Mouse (Mus musculus) forebrain, embryonic 13.5 days (tissue): ENCODE results near the gene Cyb5r3. TPM values are rescaled to one million over a fixed set of nuclear protein-coding genes. Genes with fewer than 3 reads are reported as not detected.
A peak's percentile ranks its signal among the peaks of the same experiment; 100 is the strongest.

Experiments used
- ATAC-seq: fragments of 200-750 bp; cut with Nextera tagmentation; 2 replicates; pipeline ENCODE4 v1.8.0; 2017
- H3K27ac ChIP-seq: fragments of 300-500 bp; sonication (generic); 2 replicates; pipeline ENCODE4 v1.5.1; 2015; ENCODE audit warnings: inconsistent platforms, mild to moderate bottlenecking, moderate library complexity
- H3K27me3 ChIP-seq: fragments of 300-500 bp; sonication (generic); 2 replicates; pipeline ENCODE4 v1.6.1; 2015; ENCODE audit warnings: mild to moderate bottlenecking, inconsistent platforms
- H3K36me3 ChIP-seq: fragments of 300-500 bp; sonication (generic); 2 replicates; pipeline ENCODE4 v1.6.1; 2015; ENCODE audit warnings: mild to moderate bottlenecking, inconsistent platforms; ENCODE audit not compliant: poor library complexity, severe bottlenecking
- H3K4me1 ChIP-seq: fragments of 300-500 bp; sonication (generic); 2 replicates; pipeline ENCODE4 v1.6.1; 2015; ENCODE audit warnings: inconsistent platforms
- H3K4me2 ChIP-seq: fragments of 300-500 bp; sonication (generic); 2 replicates; pipeline ENCODE4 v1.6.1; 2015; ENCODE audit warnings: inconsistent platforms, mild to moderate bottlenecking, moderate library complexity
- H3K4me3 ChIP-seq: fragments of 300-500 bp; sonication (generic); 2 replicates; pipeline ENCODE4 v1.5.1; 2015; ENCODE audit warnings: mild to moderate bottlenecking, inconsistent platforms
- H3K9ac ChIP-seq: fragments of 300-500 bp; sonication (generic); 2 replicates; pipeline ENCODE4 v1.6.1; 2015; ENCODE audit warnings: mild to moderate bottlenecking, inconsistent platforms
- H3K9me3 ChIP-seq: fragments of 300-500 bp; sonication (generic); replicated peaks from 2 replicates; pipeline ENCODE4 v1.6.1; 2016; ENCODE audit warnings: inconsistent platforms
- WGBS: fragments of 180-500 bp; shearing (Covaris S2); methylation state at CpG from one replicate; pipeline ENCODE4 v1.1.7; 2015; 5-methylcytosine and 5-hydroxymethylcytosine counted together
- polyA plus RNA-seq: library from polyadenylated mRNA; unstranded; fragments of >200 nt; fragmentation: Nextera tagmentation; extraction: Ambion mirVana; gene quantifications from 2 replicates; pipeline ENCODE4 v1.2.1, GENCODE M21; 2015

Cyb5r3 gene
- polyA plus RNA-seq, 1 experiment from 2014 or later = 99.0 TPM

DNA sequence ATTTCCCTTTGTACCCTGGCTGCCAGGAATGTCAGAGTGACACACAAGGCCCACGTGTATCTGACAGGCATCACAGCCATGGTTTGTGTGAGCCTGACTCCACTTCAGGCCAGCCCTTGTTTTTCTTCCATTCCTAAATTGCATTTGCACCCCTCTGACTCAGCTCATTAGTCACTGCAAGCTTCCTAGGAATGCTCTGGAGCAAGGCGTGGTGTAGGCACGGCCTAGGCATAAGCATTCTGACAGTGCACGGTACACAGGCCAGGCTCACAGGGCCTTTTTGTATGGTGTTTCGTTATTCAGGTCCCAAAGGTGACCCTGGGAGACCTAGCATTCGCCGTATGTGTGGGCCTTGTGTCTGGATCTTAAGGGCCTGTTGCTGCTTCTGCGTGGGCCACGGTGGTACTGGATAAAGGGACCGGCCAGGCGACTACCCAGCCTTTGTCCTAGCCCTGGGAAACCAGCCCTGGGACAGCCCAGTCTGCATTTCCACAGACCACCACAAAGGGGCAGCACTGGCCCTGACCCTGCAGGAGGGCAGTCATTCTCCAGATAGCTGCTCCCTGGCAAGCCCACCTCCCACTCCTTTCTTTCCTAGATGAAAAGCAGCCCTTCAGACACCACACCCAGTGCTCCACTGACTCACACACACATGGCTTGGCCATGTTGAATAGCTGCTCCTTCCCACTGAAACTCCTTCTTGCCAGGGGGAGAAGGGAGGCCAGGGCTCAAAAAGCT is 15.3 kb downstream of the Cyb5r3 start:
- no peaks in the 10 kb centered on the region for H3K27me3 ChIP-seq
- ATAC-seq = no peak
- peaks cover 65% of the 10 kb centered on the region for H3K36me3 ChIP-seq
- WGBS = 70% methylated on average over 11 of the region's 11 CpGs
- no peak overlapping the region for H3K27ac ChIP-seq
- no peak overlapping the region for H3K9ac ChIP-seq
- H3K4me2 ChIP-seq = no peak overlapping the region
- H3K4me1 ChIP-seq = no peaks in the 10 kb centered on the region
- H3K4me3 ChIP-seq = no peak overlapping the region
- H3K9me3 ChIP-seq = no peaks in the 10 kb centered on the region

DNA sequence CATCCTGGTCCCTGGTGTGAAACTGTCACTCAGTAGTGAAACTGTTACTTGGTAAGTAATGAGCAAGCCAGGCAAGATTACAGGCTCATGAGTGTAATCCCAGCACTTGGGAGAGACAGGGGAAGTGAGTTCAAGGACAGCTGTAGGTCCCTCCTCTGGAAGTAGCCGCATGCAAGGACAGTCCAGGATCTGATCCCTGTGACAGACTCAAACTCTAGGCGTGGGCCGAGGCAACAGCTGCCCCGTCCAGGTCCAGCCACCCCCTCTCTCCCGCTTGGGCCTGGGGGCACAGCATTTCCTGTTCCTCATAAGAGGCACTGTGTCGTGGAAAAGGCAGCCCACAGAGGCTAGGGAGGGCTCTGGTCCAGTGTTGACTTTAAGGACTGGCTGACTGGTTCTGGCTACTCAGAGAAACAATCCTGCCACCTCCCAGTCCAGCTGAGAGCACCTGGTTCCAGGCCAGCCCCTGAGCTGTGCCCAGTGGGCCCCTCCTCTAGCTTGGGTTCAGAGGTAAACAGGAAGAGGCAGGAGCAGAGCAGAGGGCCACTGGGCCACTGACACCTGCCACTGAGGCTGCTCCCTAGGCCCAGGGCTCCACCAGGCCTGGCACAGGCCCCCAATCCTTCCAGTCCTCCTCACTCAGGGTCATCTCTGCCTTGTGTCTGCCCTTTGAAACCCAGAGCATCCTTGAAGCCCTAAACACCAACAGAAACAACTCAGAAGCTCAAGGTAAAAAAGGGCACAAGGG is 16.5 kb downstream of the Cyb5r3 start:
- no peaks in the 10 kb centered on the region for H3K9me3 ChIP-seq
- H3K4me3 ChIP-seq = no peak overlapping the region
- H3K4me1 ChIP-seq = no peaks in the 10 kb centered on the region
- no peaks in the 10 kb centered on the region for H3K27me3 ChIP-seq
- no peak overlapping the region for H3K27ac ChIP-seq
- ATAC-seq = no peak
- H3K4me2 ChIP-seq = no peak overlapping the region
- H3K36me3 ChIP-seq = peaks cover 53% of the 10 kb centered on the region
- WGBS = 86% methylated on average over 6 of the region's 6 CpGs
- no peak overlapping the region for H3K9ac ChIP-seq

DNA sequence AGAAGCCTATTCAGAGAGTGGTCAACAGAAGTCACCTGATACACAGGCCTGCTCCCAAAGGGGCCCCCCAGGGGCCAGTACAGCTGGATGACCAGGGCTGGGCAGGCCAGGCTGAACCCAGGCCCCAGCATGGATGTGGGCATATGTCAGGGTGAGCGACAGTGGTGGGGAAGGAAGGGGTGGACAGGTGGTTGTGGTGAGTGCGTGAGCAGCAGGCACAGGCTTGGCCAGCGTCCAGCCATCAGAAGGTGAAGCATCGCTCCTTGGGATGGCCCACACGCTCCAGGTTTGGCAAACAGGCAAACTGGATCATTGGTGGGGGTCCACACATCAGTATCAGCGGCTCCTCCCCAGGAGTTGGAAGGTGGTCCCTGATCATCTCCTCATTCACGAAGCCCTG is 18.1 kb downstream of the Cyb5r3 start:
- ATAC-seq = no peak
- WGBS = 91% methylated on average over 7 of the region's 7 CpGs
- Histone ChIP-seq H3K9ac (no peak overlapping the region), H3K36me3 (peaks cover 39% of the 10 kb centered on the region), H3K27ac (no peak overlapping the region), H3K27me3 (no peaks in the 10 kb centered on the region), H3K4me3 (no peak overlapping the region), H3K4me2 (no peak overlapping the region), H3K9me3 (no peaks in the 10 kb centered on the region), H3K4me1 (0 out of 2 replicates have a peak, but pooled peaks cover 5% of the 10 kb centered on the region)

DNA sequence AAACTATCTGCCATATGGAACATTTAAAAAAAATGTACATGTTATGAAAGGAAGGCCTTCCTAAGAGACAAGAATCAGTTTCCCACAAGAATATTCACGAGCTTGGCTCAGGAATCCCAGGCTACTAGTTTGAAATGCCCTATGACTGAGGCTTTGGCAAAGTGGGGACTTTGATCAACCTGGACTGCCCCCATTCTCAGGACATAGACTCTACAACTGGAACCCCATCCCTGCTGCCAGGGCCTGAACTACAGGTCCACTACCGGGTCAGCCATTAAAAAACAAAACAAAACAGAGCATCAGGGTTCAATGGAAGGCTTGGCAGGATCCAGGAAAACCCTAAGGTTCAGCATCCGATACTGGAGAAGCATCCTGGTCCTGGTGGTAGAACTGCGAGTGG is 21.7 kb downstream of the Cyb5r3 start:
- Histone ChIP-seq H3K4me1 (peaks cover 21% of the 10 kb centered on the region), H3K9ac (no peak overlapping the region), H3K27ac (no peak overlapping the region), H3K9me3 (no peaks in the 10 kb centered on the region), H3K27me3 (no peaks in the 10 kb centered on the region), H3K4me3 (no peak overlapping the region), H3K36me3 (peaks cover 33% of the 10 kb centered on the region), H3K4me2 (no peak overlapping the region)
- 90% methylated on average over 4 of the region's 4 CpGs for WGBS
- no peak for ATAC-seq

DNA sequence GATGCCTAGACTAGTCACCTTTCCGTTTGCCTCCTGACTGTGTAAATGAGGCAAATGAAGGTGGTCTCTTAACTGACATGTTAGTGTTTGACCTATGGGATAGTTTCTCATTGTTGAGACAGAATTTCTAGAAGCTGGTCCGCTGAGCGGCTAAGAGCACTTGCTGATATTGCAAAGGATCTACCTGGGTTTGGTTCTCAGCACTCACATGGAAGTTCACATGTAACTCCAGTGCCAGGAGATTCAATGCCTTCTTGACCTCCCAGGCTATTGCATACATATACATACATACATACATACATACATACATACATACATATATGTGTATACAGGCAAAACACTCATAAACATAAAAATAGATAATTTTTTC is 22.3 kb downstream of the Cyb5r3 start:
- no peak for ATAC-seq
- peaks cover 21% of the 10 kb centered on the region for H3K4me1 ChIP-seq

DNA sequence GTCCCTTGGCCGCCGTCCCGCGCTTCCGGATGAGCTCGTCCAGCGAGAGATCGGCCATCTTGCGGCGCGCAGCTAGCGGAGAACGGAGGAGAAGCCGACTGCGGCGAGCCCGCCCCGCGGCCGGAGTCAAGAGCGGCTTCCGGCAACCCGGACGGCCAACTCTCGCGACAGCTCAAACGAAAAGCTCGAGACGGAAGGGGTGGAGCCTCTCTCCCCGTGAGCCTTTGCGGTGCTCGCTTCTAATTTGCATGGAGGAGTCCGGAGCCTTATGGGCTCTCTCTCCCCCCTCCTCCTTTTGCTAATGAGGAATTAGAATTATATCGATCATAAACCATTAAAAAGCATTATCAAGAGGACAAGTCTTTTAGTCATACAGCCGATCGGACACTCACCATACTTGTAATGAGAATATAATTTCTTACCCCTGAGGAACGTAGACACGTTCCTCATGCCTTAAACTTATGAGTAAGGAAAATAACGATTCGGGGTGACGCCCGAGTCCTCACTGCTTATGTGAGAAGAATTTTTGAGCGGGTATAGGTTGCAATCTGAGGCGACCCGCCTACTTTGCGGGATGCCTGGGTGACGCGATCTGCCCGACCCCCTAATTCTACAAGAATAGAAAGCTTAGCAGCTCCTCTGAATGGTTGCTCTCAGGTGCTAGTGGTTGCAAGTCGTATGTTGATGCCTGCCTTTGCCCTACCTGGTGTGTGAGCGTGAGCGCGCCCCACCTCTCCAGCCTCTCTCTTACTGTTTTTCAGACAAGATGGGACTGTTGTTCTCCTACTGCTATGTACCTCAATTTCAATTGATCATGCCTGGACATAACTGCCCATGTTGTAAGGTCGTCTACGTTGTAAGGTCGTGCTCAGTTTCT is 23.0 kb downstream of the Cyb5r3 start, which contains the start of gene Poldip3:
Gene Poldip3 (minus strand): TSS at position 189 of the 877 bp plus-strand sequence.
- peak within 1 kb of the TSS; percentile 87 for H3K4me3 ChIP-seq
- peak; percentile 95 for ATAC-seq
- peak within 1 kb of the TSS; percentile 93 for H3K9ac ChIP-seq
- H3K4me2 ChIP-seq = peak within 1 kb of the TSS; percentile 95
- H3K27me3 ChIP-seq = no peaks in the 10 kb centered on the region
- under 1% methylated on average over 56 of the region's 56 CpGs for WGBS
- no peaks in the 10 kb centered on the region for H3K9me3 ChIP-seq
- H3K4me1 ChIP-seq = peaks cover 21% of the 10 kb centered on the region
- H3K27ac ChIP-seq = peak within 1 kb of the TSS; percentile 97
- peaks cover 33% of the 10 kb centered on the region for H3K36me3 ChIP-seq

More for the DNA sequence above, 22.3 kb downstream of the Cyb5r3 start:
- Histone ChIP-seq H3K9ac (peak overlapping the region; percentile 93), H3K27me3 (no peaks in the 10 kb centered on the region), H3K4me2 (peak overlapping the region; percentile 95), H3K4me3 (peak overlapping the region; percentile 87), H3K9me3 (no peaks in the 10 kb centered on the region), H3K27ac (peak overlapping the region; percentile 97), H3K36me3 (peaks cover 34% of the 10 kb centered on the region)
- 34% methylated on average over 3 of the region's 3 CpGs for WGBS

DNA sequence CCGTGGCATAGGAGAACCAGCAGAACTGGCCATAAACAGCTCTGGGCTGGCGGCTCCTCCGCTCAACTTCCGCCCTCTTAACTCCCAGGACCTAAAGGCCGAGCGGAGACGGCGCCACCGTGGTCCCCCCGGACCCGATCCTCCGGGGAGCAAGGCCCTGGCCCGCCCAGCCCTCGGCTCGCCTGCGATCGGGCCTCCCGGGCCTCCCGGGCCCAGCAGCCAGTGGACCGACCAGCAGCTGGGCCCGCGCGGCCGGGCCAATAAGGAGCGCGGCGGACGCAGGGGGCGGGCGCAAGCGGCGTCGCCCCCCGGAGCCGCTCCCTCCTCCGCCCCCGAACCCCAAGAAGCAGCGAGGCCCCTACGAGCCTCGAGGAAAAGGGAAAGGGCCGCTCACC is 23.6 kb downstream of the Cyb5r3 start:
- H3K36me3 ChIP-seq = peaks cover 33% of the 10 kb centered on the region
- peak overlapping the region; percentile 87 for H3K4me3 ChIP-seq
- H3K9ac ChIP-seq = peak overlapping the region; percentile 93
- peak; percentile 79 for ATAC-seq
- H3K27me3 ChIP-seq = no peaks in the 10 kb centered on the region
- no peaks in the 10 kb centered on the region for H3K9me3 ChIP-seq
- 0% methylated on average over 18 of the region's 41 CpGs for WGBS
- peaks cover 21% of the 10 kb centered on the region for H3K4me1 ChIP-seq
- peak overlapping the region; percentile 95 for H3K4me2 ChIP-seq
- peak overlapping the region; percentile 97 for H3K27ac ChIP-seq

DNA sequence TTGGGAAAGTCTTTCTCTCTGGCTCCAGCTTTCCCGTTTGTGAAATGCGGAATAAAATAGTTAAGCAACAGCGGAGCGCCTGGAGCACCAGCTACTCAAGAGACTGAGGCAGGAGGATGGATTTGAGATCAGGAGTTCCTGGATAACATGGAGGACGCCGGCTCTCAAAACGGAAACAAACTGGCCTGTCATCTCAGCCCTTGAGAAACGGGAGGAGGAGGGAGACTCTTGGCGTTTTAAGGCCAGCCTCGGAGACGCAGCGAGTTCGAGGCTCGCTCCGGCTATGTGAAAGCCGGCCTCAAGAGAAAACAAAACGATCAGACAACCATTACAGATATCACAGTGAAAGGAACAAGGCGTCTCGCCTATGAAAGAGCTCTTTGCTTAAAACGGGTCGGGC is 24.0 kb downstream of the Cyb5r3 start:
- Histone ChIP-seq H3K4me3 (peak overlapping the region; percentile 87), H3K9ac (peak overlapping the region; percentile 93), H3K36me3 (peaks cover 29% of the 10 kb centered on the region), H3K4me2 (peak overlapping the region; percentile 95), H3K9me3 (no peaks in the 10 kb centered on the region), H3K27ac (peak overlapping the region; percentile 97), H3K4me1 (peaks cover 23% of the 10 kb centered on the region), H3K27me3 (no peaks in the 10 kb centered on the region)
- ATAC-seq = no peak
- 3% methylated on average over 21 of the region's 21 CpGs for WGBS

DNA sequence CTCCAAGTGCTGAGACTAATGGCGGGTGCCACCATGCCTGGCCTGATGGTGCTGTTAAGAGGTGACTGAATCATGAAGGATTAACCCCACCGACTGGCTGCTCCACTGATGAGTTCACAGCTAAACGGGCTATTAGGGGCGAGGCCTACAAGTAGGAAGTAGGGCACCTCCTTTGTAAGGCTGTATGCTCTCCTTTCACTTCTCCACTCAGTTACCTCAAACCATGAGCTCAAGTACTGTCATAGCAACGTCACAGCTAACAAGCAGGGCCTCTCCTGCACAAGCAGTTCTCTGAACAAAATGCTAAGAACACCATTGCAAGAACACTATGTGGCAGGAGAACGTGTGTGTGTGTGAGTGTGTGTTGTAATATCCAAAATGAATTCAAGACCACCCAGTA is 26.9 kb downstream of the Cyb5r3 start:
- H3K36me3 ChIP-seq = peaks cover 25% of the 10 kb centered on the region
- no peak overlapping the region for H3K4me3 ChIP-seq
- no peaks in the 10 kb centered on the region for H3K27me3 ChIP-seq
- WGBS = 91% methylated on average over 6 of the region's 6 CpGs
- H3K27ac ChIP-seq = no peak overlapping the region
- H3K9me3 ChIP-seq = no peaks in the 10 kb centered on the region
- H3K9ac ChIP-seq = no peak overlapping the region
- no peak overlapping the region for H3K4me2 ChIP-seq
- H3K4me1 ChIP-seq = peaks cover 36% of the 10 kb centered on the region
- no peak for ATAC-seq

DNA sequence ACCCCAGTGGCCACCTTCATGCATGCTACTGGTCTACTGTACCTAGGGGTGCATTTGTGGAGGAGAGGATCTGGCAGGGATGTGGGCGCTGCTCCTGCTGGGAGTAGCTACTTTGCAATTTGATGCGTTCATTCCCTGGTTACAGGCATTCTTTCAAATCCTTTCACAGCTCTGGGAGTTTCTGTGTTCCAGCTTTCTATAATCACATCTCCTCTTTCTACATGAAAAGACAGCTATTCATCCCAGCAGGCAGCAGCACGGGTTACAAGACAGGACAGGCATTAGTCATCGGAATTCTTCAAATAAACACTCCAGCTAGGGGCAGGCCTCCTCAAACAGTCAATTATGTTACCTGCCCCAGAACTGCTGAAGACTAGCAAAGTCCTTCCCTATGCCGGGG is 29.5 kb downstream of the Cyb5r3 start:
- Histone ChIP-seq H3K4me2 (peak overlapping the region; percentile 22; the same call in 1 of the 2 replicates), H3K4me3 (no peak overlapping the region), H3K4me1 (peaks cover 25% of the 10 kb centered on the region), H3K9me3 (no peaks in the 10 kb centered on the region), H3K27ac (peak overlapping the region; percentile 35; the same call in 1 of the 2 replicates), H3K27me3 (no peaks in the 10 kb centered on the region), H3K9ac (no peak overlapping the region), H3K36me3 (peaks cover 34% of the 10 kb centered on the region)
- no peak for ATAC-seq
- WGBS = 28% methylated on average over 5 of the region's 5 CpGs

DNA sequence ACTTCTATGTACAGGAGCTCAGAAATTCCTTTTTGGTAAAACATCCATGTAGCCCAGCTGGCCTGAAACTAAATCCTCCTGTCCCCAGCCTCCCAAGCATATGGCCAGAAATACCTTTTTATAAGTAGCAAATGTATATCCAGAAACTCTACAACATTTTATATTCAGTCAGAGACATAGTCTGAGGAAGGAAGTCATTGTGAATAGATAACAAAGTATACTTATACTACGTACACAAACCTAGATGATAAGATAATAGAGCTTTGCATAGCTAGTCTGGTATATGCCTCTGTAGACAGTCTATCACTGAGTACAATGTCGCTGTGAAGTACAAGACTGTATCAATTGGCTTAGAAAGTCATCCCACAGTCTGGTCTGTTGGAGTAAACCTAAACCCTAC is 36.7 kb downstream of the Cyb5r3 start:
- H3K9ac ChIP-seq = no peak overlapping the region
- H3K4me2 ChIP-seq = no peak overlapping the region
- H3K27ac ChIP-seq = no peak overlapping the region
- 92% methylated on average over 2 of the region's 2 CpGs for WGBS
- H3K9me3 ChIP-seq = no peaks in the 10 kb centered on the region
- peaks cover 79% of the 10 kb centered on the region for H3K36me3 ChIP-seq
- no peaks in the 10 kb centered on the region for H3K27me3 ChIP-seq
- no peak overlapping the region for H3K4me3 ChIP-seq
- ATAC-seq = no peak
- no peaks in the 10 kb centered on the region for H3K4me1 ChIP-seq

DNA sequence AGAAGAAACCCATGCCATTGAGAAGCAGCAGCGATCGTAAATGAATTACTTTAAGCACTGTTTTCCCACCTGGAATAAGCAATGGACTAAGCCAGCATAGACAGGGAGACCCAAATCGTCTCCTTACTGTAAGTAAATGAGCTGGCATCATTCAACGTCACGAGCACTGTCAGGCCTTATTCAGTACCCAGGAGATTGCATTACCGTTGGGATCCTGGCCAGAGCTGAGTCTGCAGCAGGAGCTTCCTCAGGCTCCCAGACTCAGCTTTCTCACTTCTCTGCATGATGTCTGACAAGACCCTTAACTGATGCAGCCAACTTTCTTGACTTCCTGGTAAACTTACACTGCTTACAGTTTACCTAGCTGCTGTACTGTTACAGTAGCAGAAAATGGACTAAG is 37.7 kb downstream of the Cyb5r3 start:
- Histone ChIP-seq H3K4me3 (no peak overlapping the region), H3K9me3 (no peaks in the 10 kb centered on the region), H3K36me3 (peaks cover 89% of the 10 kb centered on the region), H3K4me2 (no peak overlapping the region), H3K27me3 (no peaks in the 10 kb centered on the region), H3K9ac (no peak overlapping the region), H3K27ac (no peak overlapping the region), H3K4me1 (no peaks in the 10 kb centered on the region)
- no peak for ATAC-seq
- WGBS = 92% methylated on average over 6 of the region's 6 CpGs
